Mouse (Mus musculus) G1E (cell line): ENCODE data around the gene Krtcap2.

Source experiments
- CTCF ChIP-seq: IDR thresholded peaks from 2 replicates; pipeline ENCODE4 v1.5.1; 2012; ENCODE audit warnings: low read depth, low read length, inconsistent platforms, mixed read lengths
- GATA1 ChIP-seq: IDR thresholded peaks from 2 replicates; pipeline ENCODE4 v1.6.1; 2012; ENCODE audit warnings: borderline replicate concordance, low read length, inconsistent platforms, mixed read lengths
- GATA2 ChIP-seq: IDR thresholded peaks from 2 replicates; pipeline ENCODE4 v1.6.1; 2012; ENCODE audit warnings: low read depth, low read length, inconsistent platforms, borderline replicate concordance
- POLR2AphosphoS5 ChIP-seq: IDR thresholded peaks from 2 replicates; pipeline ENCODE4 v1.6.1; 2012; ENCODE audit warnings: low read depth, low read length, inconsistent platforms; ENCODE audit not compliant: insufficient replicate concordance
- TAL1 ChIP-seq: conservative IDR thresholded peaks from 2 replicates; pipeline ENCODE4 v1.6.1; 2012; ENCODE audit warnings: low read depth, low read length, inconsistent platforms, mixed read lengths

DNA sequence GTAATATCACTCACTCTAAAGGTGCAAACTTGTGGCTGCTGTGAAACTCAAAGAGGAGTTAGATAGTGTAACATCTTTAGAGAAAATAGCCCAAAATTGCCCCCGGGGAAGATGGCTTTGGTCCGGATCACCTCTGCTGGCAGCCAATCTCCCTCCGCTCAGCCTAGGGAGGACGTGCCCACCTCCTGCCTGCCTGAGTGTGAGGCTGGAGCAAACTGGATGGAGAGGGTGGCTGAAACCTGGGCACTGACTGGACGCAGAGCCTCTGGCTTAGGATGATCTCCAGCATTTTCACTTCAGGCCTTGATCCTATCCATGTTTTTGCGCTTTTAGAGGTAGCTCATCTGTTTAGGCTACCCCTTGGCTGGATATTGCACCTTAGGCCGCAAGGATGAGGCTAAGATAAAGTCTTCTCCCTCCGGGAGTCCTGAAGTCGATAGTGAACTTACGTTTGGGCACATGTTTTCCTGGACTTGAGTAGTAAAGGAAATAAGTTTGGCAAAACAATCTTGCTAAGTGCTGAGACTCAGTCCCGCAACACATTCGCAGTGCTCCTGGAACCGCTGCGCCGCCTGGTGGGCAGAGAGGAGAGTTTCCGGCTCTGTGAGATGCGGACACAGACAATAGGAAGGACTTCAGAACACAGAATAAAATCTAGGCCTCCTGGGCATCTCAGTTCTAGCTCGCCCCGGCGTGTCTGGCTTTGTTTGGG lies 36.0 kb downstream of the Krtcap2 start:
- TF ChIP-seq CTCF = no peak
- no peak for TF ChIP-seq TAL1
- no peak for TF ChIP-seq POLR2AphosphoS5
- no peak for TF ChIP-seq GATA1
- TF ChIP-seq GATA2 = no peak
